Mouse (Mus musculus): ENCODE data around the gene Morc2a. TPM values are rescaled to one million over a fixed set of nuclear protein-coding genes. Genes with fewer than 3 reads are reported as not detected.
"Not testable (repeated sequence)": the region's sequence is repeated elsewhere in the genome, so short reads cannot be mapped to it uniquely, and the experiment has no call there.

Morc2a gene
- polyA plus RNA-seq, 1 experiment from 2014 or later = 24.8 TPM

DNA sequence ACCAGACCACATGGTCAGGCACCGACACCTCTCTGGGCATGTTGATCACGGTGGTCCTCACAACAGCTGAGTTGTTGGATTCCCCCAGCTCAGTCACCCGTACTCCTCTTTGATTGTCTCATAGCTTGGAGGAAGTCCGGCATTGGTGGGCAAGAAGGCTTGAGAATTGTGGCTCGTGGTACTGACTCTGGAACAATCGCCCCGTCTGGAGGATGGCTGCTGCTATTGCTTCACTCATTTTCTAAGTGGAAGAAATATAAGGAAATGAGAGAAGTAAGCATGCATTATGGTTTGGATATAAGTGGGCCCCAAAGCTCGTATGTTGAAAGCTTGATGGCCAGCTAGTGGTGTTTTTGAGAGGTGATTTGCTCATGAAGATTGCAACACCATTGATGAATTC, 15.7 kb upstream of the Morc2a start:
- H3K27ac ChIP-seq (ENCODE audit: low read depth); DNase-seq (ENCODE audit: low spot score); ATAC-seq (replicated peaks; ENCODE audit: low FRiP score, low TSS enrichment, low read depth); H3K4me2 ChIP-seq (ENCODE audit: low read length); H3K9ac ChIP-seq (ENCODE audit: low read length); H3K36me3 ChIP-seq (ENCODE audit: control insufficient read depth, insufficient read depth, low read length); H3K4me3 ChIP-seq (ENCODE audit: low read depth, low read length); H3K9me3 ChIP-seq (ENCODE audit: control insufficient read depth, low read length); H3K4me1 ChIP-seq (replicated peaks; ENCODE audit: control insufficient read depth, insufficient read depth, low read length): not testable (repeated sequence)
- WGBS = 86% methylated on average over 8 of the region's 8 CpGs
- H3K27me3 ChIP-seq (replicated peaks; ENCODE audit: control insufficient read depth, insufficient read depth, low read length) = peaks cover 20% of the 10 kb centered on the region

DNA sequence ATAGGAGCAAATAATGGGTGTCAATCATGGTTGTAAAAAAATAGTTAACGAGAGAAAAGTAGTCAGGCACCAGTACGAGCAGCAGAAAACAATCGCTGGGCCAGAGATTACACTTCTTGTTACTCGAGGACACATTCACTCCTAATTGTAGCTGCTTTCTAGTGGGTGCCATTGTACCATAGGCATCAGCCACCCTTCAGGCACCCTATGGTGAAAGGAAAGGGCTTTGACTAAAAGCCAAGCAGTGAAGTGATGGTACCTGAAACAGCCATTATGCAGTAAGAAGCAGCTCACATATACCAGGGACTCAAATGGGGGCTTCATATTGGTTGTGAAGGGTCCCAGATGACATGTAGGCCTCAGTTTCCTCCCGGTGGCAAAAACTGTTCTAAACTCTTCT, 1.3 kb upstream of the Morc2a start:
- no peak overlapping the region for H3K27ac ChIP-seq (ENCODE audit: low read depth)

DNA sequence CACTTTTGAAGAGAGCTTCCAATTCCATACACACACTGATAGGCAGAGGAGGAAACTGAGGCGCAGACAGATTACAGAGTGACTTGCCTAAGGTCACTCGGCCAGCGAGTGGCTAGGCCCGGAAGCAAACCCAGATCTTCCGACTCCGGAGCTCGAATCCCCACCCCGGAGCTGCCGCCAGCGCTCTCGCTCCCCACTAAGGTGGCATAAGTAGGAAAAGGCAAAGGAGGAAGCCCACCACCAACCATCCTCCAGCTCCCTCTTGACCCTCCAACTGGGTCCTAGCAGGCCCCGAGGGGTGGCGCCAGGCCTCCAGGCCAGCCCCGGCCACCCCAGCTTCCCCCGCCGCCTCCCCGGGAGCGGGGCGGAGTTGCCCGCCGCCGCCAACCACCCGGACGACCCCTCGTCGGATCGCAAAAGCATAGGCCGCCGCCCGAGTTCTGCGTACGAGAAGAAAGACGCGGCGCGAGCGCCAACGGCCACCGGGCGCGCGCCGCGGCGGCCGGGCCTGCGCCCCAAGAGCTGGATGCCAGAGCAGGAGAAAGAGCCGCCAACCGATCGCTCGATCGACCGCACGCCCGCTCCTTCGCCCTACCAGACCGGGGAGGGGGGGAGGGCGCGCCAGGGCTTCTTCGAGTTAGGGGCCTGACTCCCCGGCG, 557 bp upstream of the Morc2a start:
- 1% methylated on average over 58 of the region's 62 CpGs for WGBS
- no peaks in the 10 kb centered on the region for H3K27me3 ChIP-seq (replicated peaks; ENCODE audit: control insufficient read depth, insufficient read depth, low read length)
- peak; percentile 81 for DNase-seq (ENCODE audit: low spot score)
- peak overlapping the region; percentile 94 for H3K27ac ChIP-seq (ENCODE audit: low read depth)
- H3K36me3 ChIP-seq (ENCODE audit: control insufficient read depth, insufficient read depth, low read length) = peaks cover 48% of the 10 kb centered on the region
- peak overlapping the region; percentile 98 for H3K9ac ChIP-seq (ENCODE audit: low read length)
- H3K9me3 ChIP-seq (ENCODE audit: control insufficient read depth, low read length) = peaks cover 24% of the 10 kb centered on the region
- peaks cover 8% of the 10 kb centered on the region for H3K4me1 ChIP-seq (replicated peaks; ENCODE audit: control insufficient read depth, insufficient read depth, low read length)
- peak; percentile 42 for ATAC-seq (replicated peaks; ENCODE audit: low FRiP score, low TSS enrichment, low read depth)
- peak overlapping the region; percentile 84 for H3K4me3 ChIP-seq (ENCODE audit: low read depth, low read length)
- peak overlapping the region; percentile 80 for H3K4me2 ChIP-seq (ENCODE audit: low read length)

More for the DNA sequence above, 1.3 kb upstream of the Morc2a start:
- H3K4me3 ChIP-seq (ENCODE audit: low read depth, low read length) = peak overlapping the region; percentile 84
- WGBS = 87% methylated on average over 5 of the region's 5 CpGs
- peaks cover 24% of the 10 kb centered on the region for H3K9me3 ChIP-seq (ENCODE audit: control insufficient read depth, low read length)
- no peaks in the 10 kb centered on the region for H3K27me3 ChIP-seq (replicated peaks; ENCODE audit: control insufficient read depth, insufficient read depth, low read length)
- no peak overlapping the region for H3K9ac ChIP-seq (ENCODE audit: low read length)
- ATAC-seq (replicated peaks; ENCODE audit: low FRiP score, low TSS enrichment, low read depth) = no peak
- H3K4me1 ChIP-seq (replicated peaks; ENCODE audit: control insufficient read depth, insufficient read depth, low read length) = peaks cover 8% of the 10 kb centered on the region
- peak; percentile 55 for DNase-seq (ENCODE audit: low spot score)
- H3K36me3 ChIP-seq (ENCODE audit: control insufficient read depth, insufficient read depth, low read length) = peaks cover 51% of the 10 kb centered on the region
- H3K4me2 ChIP-seq (ENCODE audit: low read length) = peak overlapping the region; percentile 80

DNA sequence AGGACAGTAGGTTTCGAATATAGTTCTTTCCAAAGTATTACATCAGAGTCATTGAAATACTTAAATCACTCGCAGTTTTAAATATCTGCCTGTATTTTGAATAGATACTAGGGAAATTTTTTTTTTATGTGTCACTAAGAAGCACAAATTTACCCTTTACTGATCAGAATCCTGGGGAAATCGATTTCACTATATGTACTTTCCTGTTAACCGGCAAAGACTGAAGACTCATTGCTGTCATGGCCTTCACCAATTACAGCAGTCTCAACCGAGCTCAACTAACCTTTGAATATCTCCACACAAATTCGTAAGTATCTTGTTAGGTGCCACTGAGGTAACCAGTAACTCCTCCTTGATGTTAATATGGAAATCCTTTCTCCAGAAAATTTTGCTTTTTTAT, 1.1 kb downstream of the Morc2a start:
- ATAC-seq (replicated peaks; ENCODE audit: low FRiP score, low TSS enrichment, low read depth) (no peak), DNase-seq (ENCODE audit: low spot score) (no peak)
- peaks cover 12% of the 10 kb centered on the region for H3K9me3 ChIP-seq (ENCODE audit: control insufficient read depth, low read length)
- peak overlapping the region; percentile 84 for H3K4me3 ChIP-seq (ENCODE audit: low read depth, low read length)
- no peak overlapping the region for H3K27ac ChIP-seq (ENCODE audit: low read depth)
- H3K36me3 ChIP-seq (ENCODE audit: control insufficient read depth, insufficient read depth, low read length) = peaks cover 35% of the 10 kb centered on the region
- peak overlapping the region; percentile 80 for H3K4me2 ChIP-seq (ENCODE audit: low read length)
- WGBS = 91% methylated on average over 6 of the region's 6 CpGs
- no peaks in the 10 kb centered on the region for H3K27me3 ChIP-seq (replicated peaks; ENCODE audit: control insufficient read depth, insufficient read depth, low read length)
- H3K9ac ChIP-seq (ENCODE audit: low read length) = no peak overlapping the region
- peaks cover 8% of the 10 kb centered on the region for H3K4me1 ChIP-seq (replicated peaks; ENCODE audit: control insufficient read depth, insufficient read depth, low read length)

DNA sequence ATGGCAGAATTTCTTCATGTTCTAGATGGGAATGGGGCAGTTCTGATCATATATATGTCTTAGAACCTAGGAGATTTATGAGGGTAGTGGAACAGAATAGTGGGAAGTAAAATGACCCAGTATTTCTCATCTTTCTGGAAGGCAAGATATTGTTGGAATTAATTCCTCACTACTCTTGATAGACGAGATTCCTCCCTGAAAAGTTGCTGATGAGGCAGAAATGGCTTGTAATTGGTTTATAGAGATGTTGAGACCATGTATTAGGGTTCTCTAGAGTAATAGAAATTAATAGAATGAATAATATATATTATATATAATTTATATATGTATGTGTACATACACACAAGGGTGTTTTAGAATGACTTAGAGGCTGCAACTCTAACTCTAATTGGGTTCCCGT, 13.0 kb downstream of the Morc2a start:
- no peak for DNase-seq (ENCODE audit: low spot score)
- 90% methylated on average over 2 of the region's 2 CpGs for WGBS
- H3K36me3 ChIP-seq (ENCODE audit: control insufficient read depth, insufficient read depth, low read length) = peaks cover 52% of the 10 kb centered on the region

DNA sequence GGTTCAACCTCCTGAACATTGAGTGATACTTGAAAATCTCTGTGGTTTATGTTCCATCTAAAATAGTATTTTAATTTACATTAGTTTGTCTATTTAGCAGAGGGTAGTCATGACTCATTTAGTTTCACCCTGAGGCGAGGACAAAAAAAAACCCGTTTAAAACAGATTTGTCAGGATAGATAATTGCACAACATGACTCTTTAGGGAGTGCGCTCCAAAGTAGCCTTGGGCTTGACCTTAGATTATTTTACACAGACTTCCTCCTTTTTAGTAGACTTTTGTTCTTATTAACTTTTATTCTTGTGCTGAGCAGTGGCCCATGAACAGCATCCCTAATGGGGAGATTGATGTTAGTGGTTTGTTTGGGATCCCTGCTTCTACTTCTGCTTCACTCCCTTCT, 18.5 kb downstream of the Morc2a start:
- no peak overlapping the region for H3K4me2 ChIP-seq (ENCODE audit: low read length)
- DNase-seq (ENCODE audit: low spot score) (no peak), ATAC-seq (replicated peaks; ENCODE audit: low FRiP score, low TSS enrichment, low read depth) (no peak)
- no peak overlapping the region for H3K9ac ChIP-seq (ENCODE audit: low read length)
- WGBS = 86% methylated on average over 3 of the region's 3 CpGs
- H3K27me3 ChIP-seq (replicated peaks; ENCODE audit: control insufficient read depth, insufficient read depth, low read length) = no peaks in the 10 kb centered on the region
- no peaks in the 10 kb centered on the region for H3K4me1 ChIP-seq (replicated peaks; ENCODE audit: control insufficient read depth, insufficient read depth, low read length)
- no peak overlapping the region for H3K4me3 ChIP-seq (ENCODE audit: low read depth, low read length)
- peaks cover 84% of the 10 kb centered on the region for H3K36me3 ChIP-seq (ENCODE audit: control insufficient read depth, insufficient read depth, low read length)
- no peak overlapping the region for H3K27ac ChIP-seq (ENCODE audit: low read depth)
- no peaks in the 10 kb centered on the region for H3K9me3 ChIP-seq (ENCODE audit: control insufficient read depth, low read length)

More for the DNA sequence above, 13.0 kb downstream of the Morc2a start:
- H3K27me3 ChIP-seq (replicated peaks; ENCODE audit: control insufficient read depth, insufficient read depth, low read length) = no peaks in the 10 kb centered on the region
- H3K4me2 ChIP-seq (ENCODE audit: low read length) = no peak overlapping the region
- H3K27ac ChIP-seq (ENCODE audit: low read depth) = no peak overlapping the region
- H3K9ac ChIP-seq (ENCODE audit: low read length) = no peak overlapping the region
- H3K4me1 ChIP-seq (replicated peaks; ENCODE audit: control insufficient read depth, insufficient read depth, low read length) = no peaks in the 10 kb centered on the region
- ATAC-seq (replicated peaks; ENCODE audit: low FRiP score, low TSS enrichment, low read depth) = no peak
- no peaks in the 10 kb centered on the region for H3K9me3 ChIP-seq (ENCODE audit: control insufficient read depth, low read length)
- no peak overlapping the region for H3K4me3 ChIP-seq (ENCODE audit: low read depth, low read length)

DNA sequence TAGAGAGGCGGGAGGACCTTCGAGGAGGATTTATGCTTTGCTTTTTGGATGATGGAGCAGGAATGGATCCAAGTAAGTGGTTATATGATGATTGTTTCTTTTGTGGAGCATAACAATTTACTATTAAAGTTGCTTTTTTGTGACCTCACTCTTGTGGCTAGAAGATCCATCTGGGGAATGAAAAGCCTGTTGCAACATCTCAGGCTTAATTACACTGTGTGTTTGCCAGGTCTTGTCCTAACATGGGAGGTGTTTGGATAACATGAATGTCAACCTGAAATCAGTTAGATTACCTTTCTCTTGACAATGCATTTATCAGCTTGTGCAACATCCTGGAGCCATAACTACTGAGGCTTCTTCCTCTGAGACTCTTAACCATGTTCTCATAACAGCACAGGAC, 19.8 kb downstream of the Morc2a start:
- Histone ChIP-seq H3K27me3 (replicated peaks; ENCODE audit: control insufficient read depth, insufficient read depth, low read length) (no peaks in the 10 kb centered on the region), H3K9ac (ENCODE audit: low read length) (no peak overlapping the region), H3K4me2 (ENCODE audit: low read length) (no peak overlapping the region), H3K4me1 (replicated peaks; ENCODE audit: control insufficient read depth, insufficient read depth, low read length) (no peaks in the 10 kb centered on the region), H3K9me3 (ENCODE audit: control insufficient read depth, low read length) (no peaks in the 10 kb centered on the region), H3K36me3 (ENCODE audit: control insufficient read depth, insufficient read depth, low read length) (peaks cover 87% of the 10 kb centered on the region), H3K27ac (ENCODE audit: low read depth) (no peak overlapping the region), H3K4me3 (ENCODE audit: low read depth, low read length) (no peak overlapping the region)
- 77% methylated on average over 2 of the region's 2 CpGs for WGBS
- no peak for ATAC-seq (replicated peaks; ENCODE audit: low FRiP score, low TSS enrichment, low read depth)
- no peak for DNase-seq (ENCODE audit: low spot score)

DNA sequence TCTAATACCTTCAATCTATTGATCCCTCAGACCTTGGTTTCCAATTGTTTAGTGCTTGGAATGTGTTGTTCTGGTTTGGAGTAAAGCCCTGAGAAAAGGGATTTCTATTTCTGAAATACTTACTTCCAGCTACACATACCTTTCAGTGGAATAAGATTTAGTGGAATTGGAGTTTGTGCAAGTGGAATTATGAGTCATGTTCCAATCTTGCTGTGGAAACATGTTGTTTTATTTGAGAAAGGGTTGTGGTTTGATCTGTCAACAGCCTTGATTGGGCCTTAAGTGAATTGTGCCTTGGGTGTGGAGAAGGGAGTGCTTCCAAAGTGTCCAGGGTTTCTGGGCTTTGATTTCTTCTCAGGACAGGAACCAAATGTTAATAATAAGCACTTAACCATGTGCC, 20.9 kb downstream of the Morc2a start:
- no peak for ATAC-seq (replicated peaks; ENCODE audit: low FRiP score, low TSS enrichment, low read depth)
- Histone ChIP-seq H3K4me1 (replicated peaks; ENCODE audit: control insufficient read depth, insufficient read depth, low read length) (no peaks in the 10 kb centered on the region), H3K27ac (ENCODE audit: low read depth) (no peak overlapping the region), H3K27me3 (replicated peaks; ENCODE audit: control insufficient read depth, insufficient read depth, low read length) (no peaks in the 10 kb centered on the region), H3K9ac (ENCODE audit: low read length) (no peak overlapping the region), H3K4me3 (ENCODE audit: low read depth, low read length) (no peak overlapping the region), H3K9me3 (ENCODE audit: control insufficient read depth, low read length) (no peaks in the 10 kb centered on the region), H3K36me3 (ENCODE audit: control insufficient read depth, insufficient read depth, low read length) (peaks cover 87% of the 10 kb centered on the region), H3K4me2 (ENCODE audit: low read length) (no peak overlapping the region)
- DNase-seq (ENCODE audit: low spot score) = no peak

DNA sequence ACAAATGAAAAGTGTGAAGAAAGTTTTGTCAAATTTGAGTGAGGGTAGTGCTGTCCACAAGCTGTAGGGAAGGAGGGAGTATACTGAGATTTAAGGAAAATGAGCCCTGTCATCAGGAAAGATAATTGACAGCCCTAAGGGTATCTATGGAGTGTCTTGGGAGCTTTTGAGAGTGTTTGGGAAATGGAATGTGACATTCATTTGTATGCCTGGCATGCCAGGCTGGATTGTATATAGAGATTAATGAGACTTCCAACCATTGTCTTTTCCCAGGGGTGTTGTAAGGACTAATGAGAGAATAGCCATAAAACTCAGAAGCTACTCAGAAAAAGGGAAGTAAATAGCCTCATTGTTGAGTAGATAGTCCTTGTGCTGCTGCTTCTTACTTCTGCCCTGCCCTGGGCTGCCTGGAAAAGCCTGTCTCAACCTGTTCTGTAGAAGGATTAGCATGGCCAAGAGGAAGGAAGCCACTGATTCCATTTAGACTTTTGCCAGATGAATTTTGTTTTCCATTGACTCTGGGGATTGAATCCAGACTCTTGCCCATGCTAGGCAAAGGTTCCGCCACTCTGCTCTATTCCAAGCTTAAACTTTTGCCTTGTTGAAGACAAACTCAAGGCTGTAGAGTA, 22.1 kb downstream of the Morc2a start:
- Histone ChIP-seq H3K27ac (ENCODE audit: low read depth) (no peak overlapping the region), H3K4me1 (replicated peaks; ENCODE audit: control insufficient read depth, insufficient read depth, low read length) (no peaks in the 10 kb centered on the region), H3K9ac (ENCODE audit: low read length) (no peak overlapping the region), H3K27me3 (replicated peaks; ENCODE audit: control insufficient read depth, insufficient read depth, low read length) (no peaks in the 10 kb centered on the region), H3K36me3 (ENCODE audit: control insufficient read depth, insufficient read depth, low read length) (peaks cover 97% of the 10 kb centered on the region), H3K9me3 (ENCODE audit: control insufficient read depth, low read length) (no peaks in the 10 kb centered on the region), H3K4me2 (ENCODE audit: low read length) (no peak overlapping the region), H3K4me3 (ENCODE audit: low read depth, low read length) (no peak overlapping the region)
- WGBS = 97% methylated on average over 1 of the region's 1 CpGs
- DNase-seq (ENCODE audit: low spot score) = no peak
- no peak for ATAC-seq (replicated peaks; ENCODE audit: low FRiP score, low TSS enrichment, low read depth)
